Mouse (Mus musculus) lung, embryonic 16.5 days (tissue): ENCODE data around the gene Cnga1. TPM values are rescaled to one million over a fixed set of nuclear protein-coding genes. Genes with fewer than 3 reads are reported as not detected.
"Not testable (repeated sequence)": the region's sequence is repeated elsewhere in the genome, so short reads cannot be mapped to it uniquely, and the experiment has no call there.

Experiments used
- ATAC-seq: fragments of 200-750 bp; cut with Nextera tagmentation; 2 replicates; pipeline ENCODE4 v1.8.0; 2017; ENCODE audit warnings: low read depth, mild to moderate bottlenecking, moderate library complexity
- H3K27ac ChIP-seq: fragments of 300-500 bp; sonication (generic); 2 replicates; pipeline ENCODE4 v1.5.1; 2014; ENCODE audit warnings: mild to moderate bottlenecking, control low read depth, low read length
- H3K27me3 ChIP-seq: fragments of 300-500 bp; sonication (generic); 2 replicates; pipeline ENCODE4 v1.6.1; 2014; ENCODE audit warnings: low read depth, low read length, mixed read lengths; ENCODE audit not compliant: control insufficient read depth, insufficient read depth
- H3K36me3 ChIP-seq: fragments of 300-500 bp; sonication (generic); 2 replicates; pipeline ENCODE4 v1.6.1; 2014; ENCODE audit warnings: low read length; ENCODE audit not compliant: control insufficient read depth, insufficient read depth
- H3K4me1 ChIP-seq: fragments of 300-500 bp; sonication (generic); replicated peaks from 2 replicates; pipeline ENCODE4 v1.6.1; 2014; ENCODE audit warnings: low read length, mixed read lengths; ENCODE audit not compliant: control insufficient read depth, insufficient read depth
- H3K4me2 ChIP-seq: fragments of 300-500 bp; sonication (generic); 2 replicates; pipeline ENCODE4 v1.6.1; 2014; ENCODE audit warnings: low read depth, low read length, control low read depth
- H3K4me3 ChIP-seq: fragments of 300-500 bp; sonication (generic); 2 replicates; pipeline ENCODE4 v1.5.1; 2014; ENCODE audit warnings: mild to moderate bottlenecking, low read length, control low read depth
- H3K9ac ChIP-seq: fragments of 300-500 bp; sonication (generic); 2 replicates; pipeline ENCODE4 v1.6.1; 2014; ENCODE audit warnings: low read length, control low read depth
- H3K9me3 ChIP-seq: fragments of 300-500 bp; sonication (generic); 2 replicates; pipeline ENCODE4 v1.6.1; 2016; ENCODE audit warnings: low read length; ENCODE audit not compliant: control insufficient read depth
- WGBS: fragments of 180-500 bp; shearing (Covaris S2); extraction: QIAGEN DNeasy Blood & Tissue Kit; methylation state at CpG from one replicate; pipeline ENCODE4 v1.1.7; 2014; 5-methylcytosine and 5-hydroxymethylcytosine counted together
- polyA plus RNA-seq: library from polyadenylated mRNA; unstranded; fragments of >200 nt; fragmentation: Nextera tagmentation; extraction: Ambion mirVana; gene quantifications from 2 replicates; pipeline ENCODE4 v1.2.1, GENCODE M21; 2015

Cnga1 gene
- polyA plus RNA-seq, 1 experiment from 2014 or later, result not detected

DNA sequence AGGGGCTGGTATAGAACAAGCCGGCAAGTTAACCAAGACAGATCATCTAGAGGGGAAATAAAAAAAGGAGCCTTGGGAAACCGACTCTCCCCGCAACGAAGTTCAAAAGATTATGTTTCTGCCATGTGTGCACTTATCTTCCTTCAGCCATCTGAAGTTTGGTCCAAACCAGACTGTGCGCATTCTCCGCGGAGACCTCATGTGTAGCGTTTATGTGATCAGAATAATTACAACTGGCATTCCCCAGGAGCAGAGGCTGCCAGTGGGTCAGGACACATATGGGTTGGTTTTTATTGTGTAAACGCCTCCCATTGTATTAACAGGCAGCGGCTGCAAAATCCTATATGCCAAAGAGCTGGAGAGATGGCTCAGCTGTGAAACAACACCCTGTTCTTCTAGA, 64.5 kb downstream of the Cnga1 start:
- not testable (repeated sequence) for H3K4me2 ChIP-seq, H3K9ac ChIP-seq, H3K27ac ChIP-seq, ATAC-seq, H3K4me1 ChIP-seq, H3K36me3 ChIP-seq, H3K9me3 ChIP-seq, H3K4me3 ChIP-seq
- 58% methylated on average over 10 of the region's 10 CpGs for WGBS
- H3K27me3 ChIP-seq, result peaks cover 13% of the 10 kb centered on the region

DNA sequence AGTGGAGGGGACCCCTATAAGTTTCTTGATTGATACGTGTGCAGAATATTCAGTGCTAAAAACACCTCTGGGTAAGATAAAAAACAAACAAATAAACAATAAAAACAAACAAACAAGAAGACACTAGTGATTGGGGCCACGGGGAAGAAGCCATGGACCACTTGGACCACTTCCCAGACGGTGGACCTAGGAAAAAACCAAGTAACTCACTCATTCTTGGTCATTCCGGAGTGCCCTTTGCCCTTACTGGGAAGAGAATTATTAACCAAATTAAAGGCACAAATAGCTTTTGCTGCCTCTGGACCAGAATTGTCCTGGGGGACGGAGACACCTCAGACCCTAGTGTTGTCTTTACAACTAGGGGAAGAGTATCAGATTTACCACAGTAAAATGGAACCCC, 78.5 kb downstream of the Cnga1 start:
- WGBS, result 81% methylated on average over 5 of the region's 5 CpGs
- Histone ChIP-seq H3K4me3 (no peak overlapping the region), H3K4me2 (no peak overlapping the region), H3K4me1 (no peaks in the 10 kb centered on the region), H3K27ac (no peak overlapping the region), H3K27me3 (no peaks in the 10 kb centered on the region), H3K9ac (no peak overlapping the region), H3K36me3 (no peaks in the 10 kb centered on the region), H3K9me3 (no peaks in the 10 kb centered on the region; the same call in 1 of the 2 replicates)
- no peak for ATAC-seq

DNA sequence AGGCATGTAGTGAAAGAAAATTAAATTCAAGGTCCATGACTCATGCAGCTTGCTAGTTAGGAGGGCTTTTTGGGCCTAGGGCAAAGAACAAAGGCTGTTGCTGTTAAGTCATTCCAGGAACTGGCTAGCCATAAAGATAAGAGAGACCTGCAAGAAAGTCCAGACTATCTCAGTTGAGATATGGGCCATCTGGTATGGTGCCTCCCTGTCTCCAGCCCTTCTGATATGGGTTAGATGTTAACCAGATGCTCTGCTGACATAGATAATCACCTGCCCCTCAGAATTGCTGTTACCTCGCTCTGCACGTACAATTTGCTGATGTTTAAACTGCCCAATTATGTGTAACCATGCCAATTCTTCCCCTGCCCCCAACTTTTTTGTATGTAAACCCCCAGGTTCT, 80.9 kb downstream of the Cnga1 start:
- ATAC-seq, H3K27me3 ChIP-seq, H3K4me1 ChIP-seq, H3K4me3 ChIP-seq, H3K36me3 ChIP-seq, H3K27ac ChIP-seq, H3K9me3 ChIP-seq, H3K9ac ChIP-seq, H3K4me2 ChIP-seq: not testable (repeated sequence)
- 79% methylated on average over 2 of the region's 2 CpGs for WGBS

DNA sequence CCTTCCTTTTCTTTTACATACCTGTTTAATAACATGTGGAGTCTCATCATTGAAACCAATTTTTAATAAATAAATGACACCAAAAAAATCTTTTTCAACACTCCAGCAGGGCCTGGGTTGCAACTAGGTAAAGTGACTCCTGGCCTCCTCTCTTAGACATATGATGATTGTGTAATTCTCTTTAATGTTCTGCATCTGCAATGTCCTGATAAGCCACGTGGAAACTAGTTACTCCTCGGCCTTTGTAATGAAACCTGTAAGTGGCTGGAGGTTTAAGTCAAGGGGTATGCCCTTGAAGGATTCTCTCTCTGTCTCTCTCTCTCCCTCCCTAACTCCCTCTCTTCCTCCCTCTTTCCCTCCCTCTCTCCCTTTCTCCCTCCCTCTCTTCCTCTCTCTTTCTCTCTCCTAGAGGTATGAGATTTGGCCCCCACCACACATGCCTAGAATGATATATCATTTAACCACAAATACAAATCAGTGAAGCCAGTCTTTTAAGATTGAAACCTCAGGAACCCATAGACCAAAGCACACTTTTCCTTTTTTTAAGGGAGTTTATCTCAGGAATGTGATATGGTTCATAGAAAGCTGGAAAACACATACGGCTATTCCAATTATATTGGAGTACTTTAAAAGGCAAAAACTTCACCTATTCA, 83.0 kb downstream of the Cnga1 start:
- no peaks in the 10 kb centered on the region for H3K27me3 ChIP-seq
- H3K9me3 ChIP-seq, result no peaks in the 10 kb centered on the region
- peaks cover 7% of the 10 kb centered on the region for H3K4me1 ChIP-seq
- H3K4me3 ChIP-seq, result no peak overlapping the region
- no peak overlapping the region for H3K27ac ChIP-seq
- H3K36me3 ChIP-seq, result no peaks in the 10 kb centered on the region
- H3K9ac ChIP-seq, result no peak overlapping the region
- no peak overlapping the region for H3K4me2 ChIP-seq
- WGBS, result 55% methylated on average over 3 of the region's 3 CpGs
- ATAC-seq, result no peak

DNA sequence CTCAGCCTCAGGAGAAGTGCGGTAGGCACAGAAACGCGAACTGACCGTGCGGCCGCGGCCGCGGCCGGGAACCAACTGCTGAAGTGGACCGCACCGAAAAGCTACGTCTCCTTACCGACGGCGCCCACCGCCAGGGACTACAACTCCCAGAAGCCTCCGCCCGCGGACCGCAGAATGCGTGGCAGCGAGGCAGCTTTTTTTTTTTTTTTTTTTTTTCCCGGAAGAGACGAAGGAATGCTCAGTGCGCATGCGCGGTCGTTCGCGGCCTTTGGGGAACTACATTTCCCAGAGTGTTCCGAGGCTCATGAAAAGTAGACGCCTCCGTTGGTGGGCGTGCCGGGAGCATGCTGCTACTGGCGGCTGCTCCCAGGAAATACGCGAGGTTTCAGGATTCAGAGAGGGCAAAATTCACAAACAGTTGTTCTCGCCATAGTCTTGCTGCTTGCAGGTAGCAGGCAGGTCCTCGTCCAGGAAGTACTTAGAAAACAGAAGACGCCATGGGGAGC, 84.5 kb downstream of the Cnga1 start, which contains the start of gene Nfxl1:
TSS of gene Nfxl1 (minus strand) at position 141 of the 506 bp plus-strand sequence.
- Histone ChIP-seq H3K27me3 (no peaks in the 10 kb centered on the region), H3K9ac (peak within 1 kb of the TSS; percentile 88), H3K4me2 (peak within 1 kb of the TSS; percentile 95), H3K4me1 (peaks cover 7% of the 10 kb centered on the region), H3K36me3 (no peaks in the 10 kb centered on the region), H3K9me3 (no peaks in the 10 kb centered on the region), H3K27ac (peak within 1 kb of the TSS; percentile 63), H3K4me3 (peak within 1 kb of the TSS; percentile 92)
- peak; percentile 97 for ATAC-seq
- 0% methylated on average over 42 of the region's 42 CpGs for WGBS

DNA sequence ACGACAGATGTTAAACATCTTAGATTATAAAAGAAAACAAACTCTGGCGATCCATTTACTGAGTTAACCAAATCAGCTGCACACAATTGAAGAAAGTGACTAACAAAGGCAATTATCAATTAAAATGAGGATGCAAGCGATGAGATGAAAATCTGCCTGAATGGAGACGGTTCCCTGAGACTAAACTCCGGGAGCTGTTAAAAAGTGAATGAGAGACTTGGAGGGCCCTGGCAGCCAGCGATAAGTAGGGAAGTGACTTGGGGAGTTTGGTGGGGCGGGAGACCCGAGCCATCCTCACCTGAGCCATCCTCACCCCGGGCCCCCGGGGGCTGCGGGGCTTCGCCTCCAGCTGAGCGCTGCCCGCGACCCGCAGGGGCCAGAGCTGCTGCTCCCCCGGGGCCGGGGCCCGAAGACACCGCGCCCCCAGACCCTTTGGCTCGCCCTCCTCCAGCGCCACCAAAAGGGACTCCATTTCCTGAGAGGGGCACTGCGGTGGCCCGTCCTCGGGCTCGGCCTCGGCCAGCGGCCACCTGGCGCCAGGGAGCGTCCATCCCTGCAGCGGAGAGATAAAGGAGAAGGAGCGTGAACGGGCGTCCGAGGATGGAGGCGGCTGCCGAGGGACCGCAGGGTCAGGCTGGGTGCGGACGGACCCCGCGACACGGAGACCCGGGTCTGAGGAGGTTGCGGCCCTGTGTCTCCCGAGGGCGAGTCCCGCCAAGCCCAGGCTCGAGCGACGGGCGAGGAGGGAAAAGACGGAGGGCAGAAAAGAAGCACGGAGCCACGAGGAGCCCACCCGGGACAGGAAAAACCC, 85.2 kb downstream of the Cnga1 start:
- ATAC-seq, result peak; percentile 70
- no peaks in the 10 kb centered on the region for H3K27me3 ChIP-seq
- no peaks in the 10 kb centered on the region for H3K9me3 ChIP-seq
- H3K4me3 ChIP-seq, result peak overlapping the region; percentile 92
- peaks cover 7% of the 10 kb centered on the region for H3K4me1 ChIP-seq
- H3K9ac ChIP-seq, result peak overlapping the region; percentile 88
- H3K4me2 ChIP-seq, result peak overlapping the region; percentile 95
- H3K36me3 ChIP-seq, result 0 out of 2 replicates have a peak, but pooled peaks cover 3% of the 10 kb centered on the region
- WGBS, result under 1% methylated on average over 52 of the region's 57 CpGs
- peak overlapping the region; percentile 23 for H3K27ac ChIP-seq

DNA sequence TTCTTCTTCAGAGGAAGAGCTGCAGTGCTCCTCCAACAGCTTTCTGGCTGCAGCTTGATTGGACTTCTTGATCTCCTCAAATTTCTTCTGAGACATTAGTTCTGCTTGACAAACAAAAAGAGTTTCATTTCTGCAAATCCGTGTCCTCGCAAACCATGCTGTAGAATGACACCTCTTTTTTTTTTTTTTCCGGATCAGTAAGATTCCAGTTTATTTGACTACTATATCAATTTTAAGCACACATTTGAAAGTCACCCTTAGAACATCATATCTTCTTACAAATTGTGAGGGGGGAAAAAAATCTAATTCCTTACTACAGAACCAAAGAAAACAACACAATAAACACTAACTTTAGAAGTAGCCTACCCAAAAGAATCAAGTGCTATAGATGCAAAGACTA, 87.8 kb downstream of the Cnga1 start:
- H3K4me3 ChIP-seq, result no peak overlapping the region
- WGBS, result 81% methylated on average over 3 of the region's 3 CpGs
- H3K27me3 ChIP-seq, result no peaks in the 10 kb centered on the region
- no peak for ATAC-seq
- H3K4me2 ChIP-seq, result no peak overlapping the region
- H3K9ac ChIP-seq, result no peak overlapping the region
- peaks cover 7% of the 10 kb centered on the region for H3K4me1 ChIP-seq
- H3K36me3 ChIP-seq, result peaks cover 12% of the 10 kb centered on the region; the same call in 1 of the 2 replicates
- H3K9me3 ChIP-seq, result no peaks in the 10 kb centered on the region
- no peak overlapping the region for H3K27ac ChIP-seq

Other genes starting within 250 kb of the Cnga1 start
- gene Corin, start 139.8 kb downstream of the Cnga1 start, polyA plus RNA-seq, result 2.0 and 2.4 TPM in 2 replicates
- 12.8 and 15.9 TPM in 2 replicates for gene Nfxl1, start 84.6 kb downstream of the Cnga1 start, polyA plus RNA-seq
- gene Zar1, start 63.0 kb downstream of the Cnga1 start, polyA plus RNA-seq, result 0.20 TPM in 1 of 2 replicates, not detected in the other
- 0.63 TPM in 1 of 2 replicates, not detected in the other for gene Gm5868, start 56.7 kb downstream of the Cnga1 start, polyA plus RNA-seq
- 2.9 and 4.5 TPM in 2 replicates for gene Nipal1, start 3.5 kb upstream of the Cnga1 start, polyA plus RNA-seq
- gene Txk, start 108.5 kb upstream of the Cnga1 start, polyA plus RNA-seq, result 0.21 and 0.62 TPM in 2 replicates
- gene Tec, start 224.2 kb upstream of the Cnga1 start, polyA plus RNA-seq, result 4.0 and 4.1 TPM in 2 replicates